Mouse (Mus musculus): ENCODE data around the gene Gm17359.
"Not testable (repeated sequence)": the region's sequence is repeated elsewhere in the genome, so short reads cannot be mapped to it uniquely, and the experiment has no call there.

Gene Gm17359

DNA sequence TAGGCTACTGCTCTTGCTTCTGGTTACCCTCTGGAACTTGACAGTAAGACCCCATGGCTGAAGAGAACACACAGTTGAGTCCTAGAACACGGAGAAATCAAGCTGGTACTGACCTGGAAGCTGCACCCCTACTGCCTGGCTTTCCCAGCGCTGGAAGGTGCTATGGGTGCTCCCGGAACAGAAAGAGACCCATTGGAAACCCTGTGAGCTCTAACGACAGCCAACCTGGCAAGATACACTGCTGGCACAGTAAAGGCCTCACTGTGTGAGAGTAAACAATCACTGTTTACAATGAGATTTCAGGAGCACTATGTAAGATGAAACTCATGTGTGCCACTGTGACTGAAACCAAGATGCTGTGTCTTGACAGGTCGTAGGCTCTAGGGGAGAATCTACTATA lies 78.6 kb downstream of the Gm17359 start:
- no peak for DNase-seq (ENCODE audit: low spot score)

DNA sequence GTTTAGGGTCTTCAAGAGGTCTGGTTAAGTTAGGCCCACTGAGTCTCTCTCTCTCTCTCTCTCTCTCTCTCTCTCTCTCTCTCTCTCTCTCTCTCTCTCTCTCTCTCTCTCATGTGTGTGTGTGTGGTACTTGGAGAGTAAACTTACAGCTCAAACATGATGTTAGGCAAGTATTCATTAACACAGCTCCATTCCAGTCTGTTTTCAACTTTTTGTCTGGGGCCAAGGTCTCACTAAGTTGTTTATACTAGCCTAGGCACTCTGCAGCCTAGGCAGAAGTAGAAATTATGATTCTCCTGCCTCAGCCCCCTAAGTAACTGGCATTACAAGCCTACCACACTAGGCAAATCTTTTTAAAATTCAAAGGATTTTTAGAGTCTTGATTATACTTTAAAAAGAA lies 79.5 kb downstream of the Gm17359 start:
- DNase-seq (ENCODE audit: low spot score) = no peak

DNA sequence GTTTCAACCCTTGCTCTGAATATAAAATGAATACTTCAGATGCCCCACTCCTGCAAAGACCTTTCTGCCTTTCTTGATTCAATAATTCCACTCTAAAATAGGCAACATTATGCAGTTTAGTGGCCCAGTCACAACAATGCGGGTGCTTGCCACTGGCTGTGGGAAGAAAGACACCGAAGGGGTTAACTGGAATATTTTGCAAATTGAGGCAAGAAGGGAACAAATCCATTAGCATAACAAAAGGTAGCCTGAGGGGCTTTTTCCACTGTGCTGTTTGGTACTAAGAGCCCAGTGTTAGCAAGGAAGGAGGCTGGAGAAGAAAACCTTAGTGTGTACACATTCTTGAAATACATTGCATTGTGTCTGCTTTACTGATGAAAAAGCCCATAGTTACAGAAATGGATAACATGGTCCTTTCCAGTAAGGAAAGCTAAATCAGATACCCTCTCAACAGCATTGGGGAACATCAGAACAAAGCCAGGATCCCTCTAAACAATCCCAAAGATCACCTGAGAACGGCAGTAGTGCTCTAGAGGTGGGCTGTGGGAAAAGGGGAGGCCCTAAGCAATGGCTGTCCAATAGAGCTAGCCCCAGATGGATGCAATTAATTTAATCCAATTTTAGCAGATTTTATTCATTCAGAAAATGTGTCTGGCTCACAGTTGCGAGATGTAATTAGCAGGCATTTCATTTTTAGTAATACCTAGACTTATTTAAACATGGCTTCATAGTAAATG lies 80.7 kb downstream of the Gm17359 start:
- no peak for DNase-seq (ENCODE audit: low spot score)

DNA sequence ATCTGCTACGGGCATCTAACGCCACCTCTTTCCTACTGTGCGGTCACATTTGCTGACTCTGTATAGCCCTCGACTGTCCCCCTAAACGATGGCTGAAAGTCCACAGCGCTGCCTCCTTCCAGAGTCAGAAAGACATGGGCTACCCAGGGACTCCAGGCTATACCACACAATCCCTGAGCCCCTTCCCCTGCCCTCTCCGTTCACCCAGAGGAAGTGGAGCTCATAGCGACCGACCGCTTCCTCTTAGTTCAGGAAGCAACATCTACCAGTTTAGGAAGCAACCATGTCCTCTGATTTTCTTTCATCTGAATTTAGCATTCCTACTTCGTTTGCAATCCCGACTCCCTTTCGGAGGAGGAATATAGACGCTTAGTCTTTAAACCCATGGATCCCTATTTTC lies 82.5 kb downstream of the Gm17359 start:
- DNase-seq (ENCODE audit: low spot score) = no peak

DNA sequence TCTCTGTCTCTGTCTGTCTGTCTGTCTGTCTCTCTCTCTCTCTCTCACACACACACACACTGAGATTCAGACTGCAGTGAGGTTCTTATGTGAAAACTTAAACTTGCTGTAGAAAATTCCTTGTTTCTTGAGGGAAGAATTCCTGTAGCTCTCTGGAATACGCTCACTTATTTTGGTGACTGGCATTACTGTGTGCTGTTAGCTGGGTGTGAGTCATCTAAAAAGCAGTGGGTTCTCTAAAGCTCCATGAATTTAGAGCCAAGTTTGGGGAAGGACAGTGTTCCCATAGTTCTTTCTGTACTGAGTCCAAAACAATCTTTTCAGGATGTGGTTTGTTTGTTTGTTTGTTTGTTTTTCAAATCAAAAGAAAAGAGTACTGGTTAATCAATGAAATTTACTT lies 89.0 kb downstream of the Gm17359 start:
- no peak for DNase-seq (ENCODE audit: low spot score)

DNA sequence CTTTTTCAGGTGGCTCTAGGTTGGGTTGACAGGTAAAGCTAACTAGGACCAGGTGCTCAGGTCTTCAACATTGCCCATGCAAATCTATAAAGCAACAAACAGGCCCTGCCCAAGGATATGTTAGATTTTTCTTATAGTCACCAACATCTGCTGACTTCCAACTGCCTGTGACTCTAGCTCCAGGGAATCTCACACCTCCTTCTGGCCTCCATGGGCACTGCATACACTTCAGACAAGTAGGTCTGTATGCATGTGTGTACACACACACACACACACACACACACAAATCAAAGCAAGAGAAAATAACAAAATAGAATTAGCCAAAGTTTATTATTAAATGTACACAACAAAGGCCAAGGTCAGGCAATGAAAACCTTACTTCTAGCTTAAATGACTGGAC lies 97.1 kb downstream of the Gm17359 start:
- DNase-seq (ENCODE audit: low spot score) = no peak

DNA sequence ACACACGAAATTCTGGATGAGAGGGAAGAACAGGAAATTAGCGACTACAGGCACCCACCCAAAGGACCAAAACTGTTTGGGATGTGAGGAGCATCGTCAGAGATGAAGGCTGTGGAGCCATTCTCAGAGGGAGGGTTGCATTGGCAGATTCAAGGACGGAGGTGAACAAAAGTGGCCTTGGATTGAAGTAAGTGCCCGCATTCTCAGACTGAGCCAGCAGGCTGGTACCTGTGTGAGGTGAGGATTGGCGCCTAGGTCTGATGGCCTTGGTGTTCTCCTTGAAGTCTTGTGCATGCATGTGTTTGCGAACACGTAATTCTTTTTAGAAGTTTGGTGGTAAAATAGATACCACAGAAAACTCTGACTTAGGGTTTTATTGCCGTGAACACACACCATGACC lies 98.0 kb downstream of the Gm17359 start:
- DNase-seq (ENCODE audit: low spot score) = no peak

DNA sequence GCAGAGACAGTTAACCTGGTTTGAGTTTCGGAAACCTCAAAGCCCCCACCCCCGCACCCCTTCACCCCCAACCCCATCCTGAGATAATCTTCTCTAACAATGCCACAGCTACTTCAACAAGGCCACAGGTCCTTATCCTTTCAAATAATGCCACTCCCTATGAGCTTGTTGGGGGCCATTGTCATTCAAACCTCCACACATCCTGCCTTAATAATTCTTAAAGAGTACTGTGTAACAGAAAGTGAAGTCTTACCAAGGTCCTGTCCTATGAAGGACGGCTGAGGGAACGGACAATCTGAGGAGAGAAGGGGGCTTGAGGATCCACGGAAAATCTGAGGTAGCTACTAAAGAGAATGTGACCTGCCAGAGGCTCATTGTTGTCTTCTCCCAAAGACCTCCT lies 98.5 kb downstream of the Gm17359 start:
- DNase-seq (ENCODE audit: low spot score) = no peak

DNA sequence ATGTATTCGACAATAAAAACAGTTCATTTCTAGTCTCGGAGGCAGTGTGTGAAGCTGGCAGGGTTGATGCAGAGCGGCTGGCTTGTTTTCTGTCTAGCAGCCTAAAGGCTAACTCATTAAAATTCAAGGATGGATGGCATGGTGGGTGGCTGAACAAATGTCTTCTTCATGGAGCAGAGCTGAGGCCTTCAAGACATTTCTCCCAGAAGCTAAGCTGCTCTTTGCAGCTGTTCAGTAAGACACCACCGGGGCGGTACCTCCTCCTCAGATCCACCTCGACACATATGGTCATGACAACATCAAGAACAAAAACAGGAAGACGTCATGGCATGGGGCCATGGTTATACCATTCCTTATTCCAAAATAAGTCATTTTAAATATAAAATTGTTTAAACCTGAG lies 99.7 kb downstream of the Gm17359 start:
- DNase-seq (ENCODE audit: low spot score) = no peak

DNA sequence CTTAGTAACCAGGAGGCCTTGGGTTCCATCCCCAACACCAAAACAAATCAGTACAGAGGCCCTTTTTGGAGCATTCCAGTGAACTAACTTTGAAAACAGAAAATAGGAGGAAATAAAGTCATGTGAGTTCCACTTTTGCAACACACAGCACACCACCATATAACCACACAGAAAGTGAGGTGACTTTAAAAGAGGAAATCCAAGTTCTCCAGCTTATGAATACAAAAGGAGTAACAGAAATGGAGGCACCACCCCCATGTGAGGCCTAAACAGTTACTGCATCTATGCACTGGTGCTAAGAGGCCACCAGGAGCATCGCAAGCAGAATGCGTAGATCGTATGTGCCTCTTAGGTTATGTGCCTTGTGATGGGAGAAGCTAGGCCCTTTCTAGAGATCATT lies 101.8 kb downstream of the Gm17359 start:
- no peak for DNase-seq (ENCODE audit: low spot score)

DNA sequence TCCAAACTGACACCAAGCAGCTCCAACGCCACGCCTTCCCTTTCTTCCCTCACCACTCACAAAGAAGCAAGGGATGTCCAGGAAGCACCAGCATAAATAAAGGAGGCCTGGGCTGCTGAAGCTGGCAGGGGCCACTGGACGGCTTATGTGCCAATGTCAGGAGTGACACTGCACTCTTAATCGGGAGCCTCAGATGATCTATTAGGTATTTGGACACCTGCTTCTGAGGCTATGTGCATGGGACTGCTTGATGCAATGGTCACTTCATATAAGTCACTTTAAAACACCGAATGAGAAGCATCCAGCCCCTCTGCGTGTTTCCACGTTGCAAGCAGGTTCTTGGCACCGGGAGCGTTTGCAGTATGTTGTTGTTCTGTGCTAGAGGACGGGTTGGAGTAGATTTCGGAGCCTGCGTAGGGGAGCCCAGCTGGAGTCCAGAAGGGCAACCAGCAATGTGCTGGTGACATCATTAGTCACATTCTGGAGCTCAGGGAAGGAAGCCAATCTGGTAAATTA lies 104.6 kb downstream of the Gm17359 start:
- no peak for DNase-seq (ENCODE audit: low spot score)

DNA sequence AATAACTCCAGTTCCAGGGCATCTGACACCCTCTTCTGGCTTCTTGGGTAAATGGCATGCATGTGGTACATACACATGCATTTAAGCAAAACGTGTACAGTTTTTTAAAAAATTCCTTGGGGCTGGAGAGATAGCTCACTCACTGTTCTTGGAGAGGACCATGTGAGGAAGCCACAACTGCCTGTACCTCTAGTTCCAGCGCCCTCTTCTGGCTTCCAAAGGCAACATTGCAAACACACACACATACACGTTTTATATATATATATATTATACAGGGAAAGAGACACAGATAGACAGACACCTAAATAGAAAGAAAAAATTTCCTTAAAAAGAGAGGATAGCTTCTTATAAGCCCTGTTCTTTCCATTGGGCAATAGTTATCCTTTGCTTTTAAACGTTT lies 107.4 kb downstream of the Gm17359 start:
- DNase-seq (ENCODE audit: low spot score) = no peak

DNA sequence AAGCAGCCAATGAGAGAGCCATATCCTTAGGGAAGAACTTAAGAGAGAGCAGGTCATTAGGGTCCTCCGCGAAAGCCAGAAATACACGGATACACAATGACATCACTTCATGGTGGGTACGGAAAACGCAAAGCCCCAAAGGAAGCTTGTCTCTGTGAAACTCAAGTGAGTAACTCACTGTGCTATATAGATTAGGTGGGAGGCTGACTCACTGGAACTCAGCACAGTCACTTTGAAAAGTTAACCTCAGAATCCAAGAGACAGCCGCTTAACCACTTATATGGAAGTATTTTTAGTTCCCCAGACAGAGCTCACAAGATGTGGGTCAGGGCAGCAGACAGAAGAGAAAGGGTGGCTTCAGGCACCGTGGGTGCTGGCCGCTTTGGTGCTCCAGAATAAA lies 108.6 kb downstream of the Gm17359 start:
- no peak for DNase-seq (ENCODE audit: low spot score)

DNA sequence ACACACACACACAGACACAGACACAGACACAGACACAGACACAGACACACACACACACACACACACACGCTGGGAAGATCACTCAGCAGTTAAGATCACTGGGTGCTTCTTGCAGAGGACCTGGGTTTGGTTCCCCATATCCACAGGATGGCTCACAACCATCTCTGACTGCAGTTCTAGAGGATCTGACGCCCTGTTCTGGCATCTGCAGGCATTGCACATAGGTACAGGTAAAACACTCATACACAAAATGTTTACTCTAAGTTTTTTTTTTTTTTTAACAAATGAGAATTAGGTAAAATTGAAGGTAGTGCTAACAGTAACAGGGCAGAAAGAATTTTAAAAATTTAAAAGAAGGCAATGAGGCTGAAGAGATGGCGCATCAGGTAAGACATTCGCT lies 109.7 kb downstream of the Gm17359 start:
- no peak for DNase-seq (ENCODE audit: low spot score)

DNA sequence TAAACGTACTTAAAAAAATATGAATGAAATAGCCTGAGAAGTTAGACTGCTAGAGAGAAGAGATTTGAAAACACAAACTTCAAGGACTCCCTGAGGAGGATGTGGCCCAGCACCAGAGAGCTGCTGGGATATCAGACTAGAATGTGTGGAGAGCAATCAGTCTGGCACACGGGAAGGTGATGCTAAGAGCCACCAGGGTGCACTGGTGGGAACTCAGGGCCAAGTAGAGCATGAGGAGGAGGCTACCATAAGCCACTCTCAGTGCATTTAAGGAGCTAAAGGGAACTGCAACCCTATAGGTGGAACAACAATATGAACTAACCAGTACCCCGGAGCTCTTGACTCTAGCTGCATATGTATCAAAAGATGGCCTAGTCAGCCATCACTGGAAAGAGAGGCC lies 110.2 kb downstream of the Gm17359 start:
- not testable (repeated sequence) for DNase-seq (ENCODE audit: low spot score)

DNA sequence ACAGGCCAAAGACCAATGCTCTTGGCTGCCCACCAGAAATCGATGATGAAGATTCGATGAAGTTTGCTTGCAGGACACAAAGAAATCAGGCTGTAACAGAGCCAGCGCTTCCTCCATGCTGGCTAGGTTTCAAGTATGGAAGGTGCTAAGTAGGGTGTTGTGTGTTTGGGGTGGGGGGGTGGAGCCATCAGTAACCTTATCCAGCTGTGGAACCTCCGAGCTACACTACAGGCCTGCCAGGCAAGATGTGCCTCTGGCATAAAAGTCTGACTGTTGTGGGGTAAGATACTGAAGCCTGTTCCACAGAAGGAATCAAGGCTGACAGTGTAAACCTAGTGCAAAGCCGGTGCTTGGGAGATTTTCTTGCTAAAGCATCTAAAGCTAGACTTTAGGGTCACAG lies 112.0 kb downstream of the Gm17359 start:
- DNase-seq (ENCODE audit: low spot score) = no peak

DNA sequence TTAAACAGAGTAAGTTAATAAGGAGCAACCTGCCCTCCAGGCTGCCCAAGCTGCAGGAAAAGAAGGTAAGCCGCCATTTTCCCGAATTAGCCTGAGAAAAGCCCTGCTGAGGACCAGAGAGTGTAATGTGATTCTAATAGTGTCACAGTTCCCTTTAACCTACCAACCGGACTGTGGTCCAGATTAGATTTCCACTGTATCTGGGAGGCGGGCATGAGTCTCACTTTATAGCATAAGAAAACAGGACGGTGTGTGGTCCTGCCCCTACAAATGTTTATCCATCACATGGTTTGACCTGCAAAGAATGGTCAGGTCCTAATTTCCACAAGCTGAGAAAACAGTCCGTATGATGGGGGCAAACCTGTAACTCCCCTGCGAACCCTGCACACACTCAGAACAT lies 112.9 kb downstream of the Gm17359 start:
- no peak for DNase-seq (ENCODE audit: low spot score)

DNA sequence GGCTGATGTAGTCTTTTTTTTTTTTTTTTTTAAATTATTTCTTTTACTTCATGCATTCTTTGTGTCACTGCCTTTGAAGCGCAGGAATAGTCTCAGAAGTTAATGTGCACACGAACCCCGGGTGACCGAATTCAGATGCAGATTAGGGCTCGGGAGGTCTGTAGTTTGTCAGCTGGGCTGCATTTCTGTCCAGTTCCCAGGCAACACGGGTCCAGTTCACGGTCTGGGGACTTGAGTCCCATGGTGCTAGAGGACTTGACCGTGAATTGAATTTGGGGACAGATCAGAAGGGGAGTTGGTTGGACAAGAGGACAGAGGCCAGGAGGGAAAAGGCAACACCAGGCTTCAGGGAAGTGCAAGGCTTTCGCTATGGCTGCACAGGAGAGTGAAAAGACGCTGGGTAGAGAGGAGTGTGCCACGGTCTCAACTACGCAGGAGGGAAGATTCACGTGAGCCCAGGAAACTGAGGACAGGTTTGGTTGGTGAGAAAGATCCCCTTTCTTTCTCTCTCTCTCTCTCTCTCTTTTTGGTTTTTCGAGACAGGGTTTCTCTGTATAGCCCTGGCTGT lies 116.3 kb downstream of the Gm17359 start:
- no peak for DNase-seq (ENCODE audit: low spot score)

DNA sequence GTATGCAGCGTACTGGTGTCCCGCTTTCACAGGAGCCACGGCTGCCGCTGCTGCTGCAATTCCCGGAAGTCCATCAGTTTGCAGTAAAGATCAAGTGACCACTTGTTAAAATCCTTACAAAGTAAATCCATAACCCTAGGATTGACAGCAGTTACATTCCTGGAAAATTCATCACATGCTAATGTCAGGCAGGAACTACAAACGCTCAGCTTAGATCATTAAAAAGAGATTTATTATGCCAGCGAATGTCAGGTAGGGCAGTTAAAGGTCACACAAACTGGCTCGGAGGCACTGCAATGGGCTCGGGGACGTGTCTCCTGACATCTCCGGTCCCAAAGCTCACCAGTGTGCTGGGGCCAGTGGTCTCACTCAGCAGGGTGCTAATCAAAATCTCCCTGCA lies 119.3 kb downstream of the Gm17359 start:
- DNase-seq (ENCODE audit: low spot score) = no peak

DNA sequence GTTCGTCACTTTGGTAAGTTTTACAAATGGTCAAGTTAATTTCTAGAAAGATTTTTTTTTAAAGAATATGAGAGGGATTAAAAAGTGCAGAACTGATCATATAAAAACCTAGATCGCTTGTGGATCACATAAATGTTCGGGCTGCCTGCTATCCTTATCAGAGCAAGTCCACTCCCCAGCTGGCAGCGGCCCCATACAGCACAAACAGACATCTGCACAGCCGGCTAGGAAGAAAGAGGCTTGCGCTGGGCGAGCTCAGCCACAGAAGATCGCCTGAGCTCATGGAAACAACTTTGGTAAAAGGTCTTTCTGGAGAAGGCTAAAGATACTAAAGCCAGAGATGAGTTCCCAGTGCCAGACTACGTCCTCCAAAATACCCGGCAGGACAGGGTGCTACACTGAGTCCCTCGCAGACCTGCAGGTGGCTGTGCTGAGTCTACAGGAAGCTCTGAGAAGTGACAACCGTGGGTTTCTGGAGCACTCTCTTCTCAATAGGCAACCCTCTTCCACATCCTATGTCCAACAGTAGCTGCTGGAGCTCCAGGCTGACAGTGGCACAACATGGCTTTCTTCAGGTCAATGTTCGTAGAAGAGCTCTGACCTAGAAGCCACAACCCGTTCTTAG lies 122.3 kb downstream of the Gm17359 start:
- DNase-seq (ENCODE audit: low spot score) = no peak

DNA sequence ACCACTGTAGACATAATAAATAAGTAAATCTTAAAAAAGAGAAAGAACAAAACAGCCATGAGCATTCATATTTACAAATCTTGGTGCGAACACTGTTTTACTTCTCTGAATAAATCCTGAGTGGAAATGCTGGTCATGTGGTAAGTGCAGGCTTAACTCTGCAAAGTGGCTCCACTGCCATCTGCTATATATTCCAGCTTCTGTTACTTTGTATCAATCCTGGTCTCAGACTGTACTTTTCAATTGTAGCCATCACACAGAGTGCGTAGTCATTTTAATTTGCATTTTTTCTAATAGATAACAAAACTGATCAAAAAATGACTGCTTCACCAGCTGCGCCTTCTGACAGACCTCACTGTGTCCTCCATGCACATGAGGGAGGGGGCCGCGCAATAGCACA lies 133.0 kb downstream of the Gm17359 start:
- DNase-seq (ENCODE audit: low spot score) = no peak

DNA sequence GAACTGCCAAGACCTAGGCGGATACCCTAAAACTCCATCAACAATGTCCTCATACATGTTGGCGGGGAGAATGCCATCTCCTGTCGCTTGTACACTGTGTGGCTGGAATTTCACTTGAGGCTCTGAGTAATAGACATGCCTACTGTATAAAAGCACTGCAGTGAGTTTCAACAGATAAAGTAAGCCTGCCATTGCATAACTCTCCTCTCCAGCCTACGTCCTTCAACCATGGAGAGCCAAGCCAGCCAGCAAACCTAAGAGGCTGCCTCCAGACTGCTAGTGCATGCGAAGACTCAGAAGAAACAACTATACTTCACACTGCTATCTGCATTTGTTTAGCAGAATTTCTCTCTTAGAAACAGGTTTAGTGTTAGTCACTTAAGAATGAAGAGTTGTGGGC lies 135.9 kb downstream of the Gm17359 start:
- DNase-seq (ENCODE audit: low spot score) = no peak

DNA sequence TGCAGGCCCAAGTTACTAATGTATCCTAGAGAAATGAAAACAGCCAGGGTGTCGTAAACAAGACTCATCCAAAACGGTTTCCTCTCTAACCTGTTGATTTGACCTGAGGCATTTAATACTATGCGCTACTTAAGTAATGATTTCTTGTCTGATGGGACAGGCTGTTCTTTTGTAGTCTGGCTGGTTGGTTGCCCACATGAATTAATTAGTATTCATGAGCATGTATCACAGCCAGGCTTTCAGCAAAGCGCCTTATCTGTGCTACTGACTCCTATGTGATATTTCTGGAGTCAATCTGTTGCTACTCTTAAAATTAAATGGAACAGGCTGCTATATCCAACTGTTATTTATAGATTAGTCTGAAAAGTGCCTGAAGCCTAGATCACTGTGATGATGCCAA lies 138.4 kb downstream of the Gm17359 start:
- no peak for DNase-seq (ENCODE audit: low spot score)

DNA sequence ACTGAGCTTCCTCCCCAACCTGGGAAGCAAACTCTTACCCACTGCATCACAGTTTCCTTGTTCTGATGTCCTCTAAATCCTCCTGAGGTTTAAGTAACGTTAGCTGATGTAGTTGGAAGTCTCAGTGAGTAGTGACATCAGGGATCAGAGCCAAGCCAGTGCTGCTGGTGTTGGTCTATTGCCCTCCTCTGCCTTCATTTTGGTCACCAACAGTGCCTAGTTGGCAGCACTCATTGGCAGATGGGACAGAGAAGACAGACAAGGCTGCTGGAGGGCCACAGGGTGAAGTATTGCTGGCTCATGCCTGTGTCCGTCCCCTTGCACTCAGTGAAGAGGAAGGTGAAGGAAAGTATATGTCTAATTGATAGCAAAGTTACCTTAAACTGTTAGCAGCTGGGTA lies 139.5 kb downstream of the Gm17359 start:
- DNase-seq (ENCODE audit: low spot score) = no peak
